Mouse (Mus musculus): ENCODE results near the gene Cpsf2. TPM values are rescaled to one million over a fixed set of nuclear protein-coding genes. Genes with fewer than 3 reads are reported as not detected.

Cpsf2 gene
- total RNA-seq, 2 experiments from 2014 or later: 12.5 to 12.7 TPM

Other genes with a start within 250 kb of the Cpsf2 start
- gene Fbln5, start 156.9 kb upstream of the Cpsf2 start, total RNA-seq (2021): 10 to 100 TPM; 20.8 to 23.1 TPM
- gene Trip11, start 62.7 kb upstream of the Cpsf2 start, total RNA-seq (2021): 10 to 100 TPM; 35.9 to 36.7 TPM
- gene Atxn3, start 17.7 kb upstream of the Cpsf2 start, total RNA-seq (2021): 1 to 10 TPM; 7.5 to 7.9 TPM
- gene Slc24a4, start 152.7 kb downstream of the Cpsf2 start, total RNA-seq (2021): under 1 TPM; 0.37 to 0.80 TPM

Measured in heart, adult 18-20 months (tissue).